Mouse (Mus musculus) large intestine, adult 2 months (tissue): ENCODE measurements around the gene E330009J07Rik. TPM values are rescaled to one million over a fixed set of nuclear protein-coding genes. Genes with fewer than 3 reads are reported as not detected.

Experiments used
- DNase-seq: peaks from one replicate; pipeline ENCODE4 v3.0.0-alpha.2; 2012; ENCODE audit warnings: low read depth, low spot score
- WGBS: fragments of 180-500 bp; shearing (Covaris S2); methylation state at CpG from one replicate; pipeline ENCODE4 v1.1.7; 2018; 5-methylcytosine and 5-hydroxymethylcytosine counted together
- polyA plus RNA-seq: library from polyadenylated mRNA; depleted of rRNA; stranded (reverse); fragments of >200 nt; gene quantifications from 2 replicates; pipeline ENCODE4 v1.2.3, GENCODE M21; 2012

E330009J07Rik gene
- polyA plus RNA-seq, 1 experiment = 2.9 TPM

DNA sequence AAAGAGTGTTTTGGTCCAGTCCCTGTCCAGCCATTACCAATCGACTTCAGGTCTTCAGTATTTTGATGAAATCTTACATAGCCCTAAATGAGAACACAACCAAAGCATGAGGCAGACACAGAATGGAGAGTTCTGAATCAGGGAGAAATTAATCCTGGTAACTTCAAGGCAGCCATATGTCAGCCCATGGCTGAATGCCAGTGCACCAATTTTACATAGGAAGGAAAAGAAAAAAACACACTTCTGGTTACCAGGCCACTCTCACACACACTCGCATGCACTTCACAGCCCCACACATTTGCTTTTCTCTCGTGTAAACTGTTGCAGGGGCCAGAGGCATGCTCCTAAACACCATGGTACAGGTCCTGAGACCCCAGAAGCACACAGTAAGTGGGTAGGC lies 5.1 kb downstream of the E330009J07Rik start:
- no peak for DNase-seq
- 58% methylated on average over 3 of the region's 3 CpGs for WGBS

DNA sequence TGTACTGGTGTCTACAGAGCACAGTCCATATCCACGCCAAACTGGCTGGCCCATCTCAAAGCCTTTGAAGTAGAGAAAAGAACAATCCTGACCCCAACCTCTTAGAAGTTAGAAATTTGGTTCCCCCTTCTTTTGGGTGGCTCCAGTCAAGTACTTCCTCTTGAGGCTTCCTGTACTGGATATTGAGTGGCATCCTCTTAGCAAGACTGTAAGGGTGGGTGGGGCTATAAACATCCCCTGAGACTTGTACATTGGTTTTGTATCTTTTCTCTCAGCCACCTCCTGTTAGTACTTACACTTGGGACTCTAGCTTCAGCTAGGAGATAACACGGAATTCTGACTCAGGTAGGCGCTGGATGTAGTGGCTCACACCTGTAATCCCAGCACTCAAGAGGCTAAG lies 5.7 kb downstream of the E330009J07Rik start:
- WGBS = 90% methylated on average over 3 of the region's 3 CpGs
- DNase-seq = no peak

DNA sequence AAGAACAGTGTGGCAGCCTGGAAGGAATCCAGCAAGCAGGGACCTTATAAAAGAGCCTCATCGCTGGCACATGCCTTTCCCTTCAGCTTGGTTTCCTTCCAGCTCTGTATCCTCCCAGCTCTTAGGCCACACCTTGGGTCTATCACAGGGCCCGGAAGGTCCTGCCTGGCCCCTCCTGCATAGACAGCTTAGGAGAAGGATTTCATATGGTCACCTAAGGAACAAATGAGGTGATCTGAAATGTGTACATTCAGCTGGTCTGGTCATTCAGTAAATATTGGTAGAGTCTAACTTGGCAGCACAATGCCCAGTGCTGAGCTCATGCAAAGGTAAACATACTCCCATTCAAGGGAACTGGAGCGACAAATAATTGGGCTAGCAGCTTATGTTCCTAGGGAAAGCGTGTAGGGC lies 6.4 kb downstream of the E330009J07Rik start:
- DNase-seq = no peak
- 29% methylated on average over 4 of the region's 4 CpGs for WGBS

DNA sequence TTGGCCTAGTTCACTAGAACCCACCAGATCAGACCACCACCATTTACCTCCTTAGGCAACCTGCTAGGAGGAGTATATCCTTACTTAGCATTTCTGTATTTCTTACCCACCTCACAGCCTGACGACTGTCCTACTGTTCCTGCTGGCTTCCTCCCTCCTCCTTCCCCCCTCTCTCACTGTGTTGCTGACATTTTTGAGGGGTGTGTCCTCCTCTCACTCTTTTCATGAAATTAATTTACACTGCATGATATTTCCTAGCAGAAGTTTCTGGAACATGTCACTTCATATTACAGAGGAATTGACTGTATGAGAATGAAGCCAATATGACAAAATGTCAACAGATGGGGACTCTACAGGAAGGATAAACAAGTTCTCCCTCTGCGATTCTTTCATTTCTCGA lies 7.2 kb downstream of the E330009J07Rik start:
- 56% methylated on average over 3 of the region's 3 CpGs for WGBS
- no peak for DNase-seq

DNA sequence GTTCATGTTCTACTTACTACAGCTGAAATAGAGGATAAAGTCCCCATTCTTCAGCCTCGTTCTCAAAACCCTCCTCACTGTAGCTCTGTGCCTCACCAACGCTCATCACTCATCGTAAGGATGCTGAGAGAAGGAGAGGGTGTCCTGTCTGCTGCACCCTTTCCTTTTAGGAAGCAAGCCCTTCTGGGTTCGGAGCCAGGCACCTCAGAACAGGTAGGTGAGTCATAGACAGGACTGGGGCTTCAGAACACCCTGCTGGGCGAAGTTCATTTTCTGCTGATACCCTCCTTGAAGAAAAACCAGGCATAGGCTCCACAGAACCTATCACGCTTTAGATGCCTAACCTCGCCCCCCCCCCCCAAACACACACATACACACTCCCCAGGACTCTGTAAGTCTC lies 8.5 kb downstream of the E330009J07Rik start:
- no peak for DNase-seq
- 84% methylated on average over 7 of the region's 7 CpGs for WGBS

DNA sequence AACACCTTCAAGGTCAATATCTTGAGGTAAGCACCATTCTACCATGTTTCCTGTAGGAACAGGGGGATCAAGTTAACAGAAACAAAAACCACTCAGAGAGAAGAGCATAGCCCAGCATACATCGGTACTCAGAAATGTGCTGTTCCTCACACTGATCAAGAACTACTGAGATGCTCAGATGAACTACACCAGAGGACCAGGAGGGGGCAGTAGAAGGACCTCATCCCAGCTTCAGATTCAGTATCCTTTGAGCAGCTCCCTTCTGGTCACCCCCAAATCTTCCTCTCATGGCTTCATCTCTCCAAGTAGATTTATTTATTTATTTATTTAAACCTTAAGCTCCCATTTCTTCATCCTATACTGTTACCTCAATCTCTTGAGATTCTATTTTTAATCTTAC lies 12.2 kb downstream of the E330009J07Rik start:
- no peak for DNase-seq
- WGBS = 59% methylated on average over 1 of the region's 1 CpGs

DNA sequence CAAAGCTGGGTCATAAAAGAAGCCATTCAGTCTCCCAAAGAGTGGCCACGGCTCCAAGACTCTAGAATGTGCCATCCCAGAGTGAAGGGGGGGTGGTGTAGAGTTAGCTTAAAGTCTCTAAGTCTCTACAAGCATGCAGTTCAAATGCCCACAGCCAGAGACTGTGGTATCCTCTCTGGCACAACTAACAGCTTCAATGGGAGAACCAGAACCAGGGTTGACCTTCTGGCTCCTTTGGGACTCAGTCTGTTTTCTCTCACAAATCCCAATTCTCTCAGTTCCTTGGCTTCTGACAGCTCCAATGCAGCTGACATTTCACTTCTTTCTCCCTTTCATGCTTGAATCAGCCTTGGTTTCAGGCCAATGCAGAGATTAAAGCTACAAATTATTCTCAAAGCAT lies 12.9 kb downstream of the E330009J07Rik start:
- DNase-seq = no peak
- WGBS = 89% methylated on average over 1 of the region's 1 CpGs

DNA sequence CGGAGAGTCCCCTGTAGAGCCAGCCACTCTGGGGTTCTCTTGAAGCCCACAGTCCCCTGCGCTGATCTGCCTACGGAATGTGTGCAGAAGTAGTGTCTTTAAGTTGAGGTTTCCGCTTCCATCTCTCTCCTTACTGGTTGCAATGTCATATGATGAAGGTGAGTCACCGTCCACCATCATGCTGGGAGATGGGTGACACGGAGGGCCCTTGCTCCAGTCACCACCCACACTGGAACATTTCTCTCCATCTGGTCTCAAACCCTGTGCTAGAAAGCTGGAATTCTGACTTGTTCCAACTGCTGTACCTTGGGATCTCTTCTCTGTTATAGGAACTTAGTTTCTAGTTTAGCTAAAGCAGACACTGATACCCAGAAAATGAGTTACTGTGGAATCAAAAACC lies 14.8 kb downstream of the E330009J07Rik start:
- DNase-seq = no peak
- 96% methylated on average over 6 of the region's 6 CpGs for WGBS

DNA sequence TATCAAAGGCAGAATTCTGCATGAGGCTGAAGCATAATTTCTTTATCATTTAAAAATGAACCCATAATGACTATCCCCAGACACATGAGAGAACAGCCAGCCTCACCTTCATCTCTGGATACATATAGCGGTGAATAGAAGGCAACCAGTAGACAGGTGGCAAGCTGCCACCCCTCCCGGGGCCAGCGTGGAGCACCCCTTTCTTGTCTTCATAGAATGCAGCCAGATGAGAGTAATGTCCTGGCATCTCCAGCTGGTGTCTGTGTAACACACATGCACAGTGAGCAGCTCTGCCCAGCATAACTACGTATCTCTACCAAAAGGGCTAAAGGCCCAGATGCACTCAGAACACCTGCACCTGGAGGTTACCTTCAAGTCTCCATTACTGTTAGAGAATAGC lies 17.5 kb downstream of the E330009J07Rik start:
- DNase-seq = no peak
- 96% methylated on average over 4 of the region's 4 CpGs for WGBS

DNA sequence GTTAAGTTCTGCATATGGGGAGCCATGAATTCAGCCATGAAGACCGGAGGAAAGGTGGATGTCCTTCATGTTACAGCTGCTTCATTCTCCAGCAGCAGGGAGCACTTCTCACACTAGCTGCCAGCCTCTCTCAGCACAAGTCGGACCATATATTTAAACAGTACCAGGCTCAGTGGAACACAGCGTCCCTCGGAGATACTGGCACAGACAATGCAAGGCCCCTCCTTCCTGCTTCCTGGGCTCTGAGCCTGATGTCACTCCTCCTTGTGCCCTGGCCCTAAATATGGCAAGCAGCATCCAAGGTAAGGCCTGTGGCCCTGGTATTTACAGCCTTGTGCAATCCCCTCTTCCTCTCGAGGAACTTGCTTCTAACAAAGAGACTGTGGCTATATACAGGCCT lies 20.1 kb downstream of the E330009J07Rik start:
- WGBS = 73% methylated on average over 5 of the region's 5 CpGs
- no peak for DNase-seq

DNA sequence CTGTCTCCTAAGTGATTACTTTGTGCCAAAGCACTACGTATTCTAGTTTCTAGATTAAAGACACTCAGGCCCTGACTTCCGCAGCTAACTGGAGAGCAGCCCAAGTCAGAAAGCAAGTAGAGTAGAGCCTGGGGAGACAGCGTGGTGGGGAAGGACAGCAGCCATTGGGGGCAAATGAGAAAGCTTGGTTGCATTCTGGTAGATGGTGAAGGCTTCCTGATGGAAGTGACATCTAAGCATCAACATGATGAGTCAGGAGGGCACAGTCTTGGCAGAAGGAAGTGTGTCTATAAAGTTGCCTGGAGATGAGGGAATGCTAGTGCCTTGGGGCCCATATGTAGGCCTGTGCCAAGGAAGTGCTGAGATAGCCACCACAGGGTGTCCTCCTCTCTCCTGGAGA lies 22.4 kb downstream of the E330009J07Rik start:
- DNase-seq = no peak
- 94% methylated on average over 3 of the region's 3 CpGs for WGBS

DNA sequence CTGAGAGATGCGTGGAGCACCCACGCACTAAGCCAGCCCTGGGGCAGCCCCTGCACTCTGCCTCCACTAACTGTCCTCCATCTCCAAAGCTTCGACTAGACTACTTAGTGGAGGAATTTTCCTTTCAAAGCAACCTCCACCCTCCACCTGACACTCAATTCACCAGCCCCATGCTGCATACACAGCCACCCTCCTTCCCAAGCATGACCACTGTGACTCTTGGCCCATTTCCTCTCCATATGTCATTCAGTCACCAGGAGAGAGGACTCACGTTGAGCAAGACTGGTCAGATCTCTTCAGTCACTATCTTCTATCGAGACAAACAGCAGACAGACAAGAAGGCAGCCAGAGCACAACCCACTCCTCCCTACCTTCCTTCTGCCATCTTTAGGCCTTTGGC lies 22.9 kb downstream of the E330009J07Rik start:
- 89% methylated on average over 5 of the region's 5 CpGs for WGBS
- no peak for DNase-seq

DNA sequence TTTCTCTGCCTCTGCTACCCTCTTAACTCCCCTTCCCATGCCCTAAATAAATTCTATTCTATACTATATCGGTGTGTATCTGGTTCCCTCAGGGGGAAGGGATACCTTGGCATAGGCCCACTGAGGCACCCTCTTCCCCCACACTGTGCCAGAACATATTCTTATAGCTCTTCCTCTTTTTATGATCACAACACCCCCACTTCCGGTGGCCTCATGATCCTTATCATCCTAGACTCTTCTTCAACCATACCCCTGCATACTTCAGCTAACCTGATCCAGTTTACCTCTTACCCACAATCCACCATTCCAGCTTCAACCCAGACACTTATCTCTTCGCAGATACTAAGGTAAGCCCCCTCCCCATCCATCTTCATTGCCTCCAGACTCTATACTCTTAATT lies 24.9 kb downstream of the E330009J07Rik start:
- 85% methylated on average over 3 of the region's 3 CpGs for WGBS
- DNase-seq = no peak

DNA sequence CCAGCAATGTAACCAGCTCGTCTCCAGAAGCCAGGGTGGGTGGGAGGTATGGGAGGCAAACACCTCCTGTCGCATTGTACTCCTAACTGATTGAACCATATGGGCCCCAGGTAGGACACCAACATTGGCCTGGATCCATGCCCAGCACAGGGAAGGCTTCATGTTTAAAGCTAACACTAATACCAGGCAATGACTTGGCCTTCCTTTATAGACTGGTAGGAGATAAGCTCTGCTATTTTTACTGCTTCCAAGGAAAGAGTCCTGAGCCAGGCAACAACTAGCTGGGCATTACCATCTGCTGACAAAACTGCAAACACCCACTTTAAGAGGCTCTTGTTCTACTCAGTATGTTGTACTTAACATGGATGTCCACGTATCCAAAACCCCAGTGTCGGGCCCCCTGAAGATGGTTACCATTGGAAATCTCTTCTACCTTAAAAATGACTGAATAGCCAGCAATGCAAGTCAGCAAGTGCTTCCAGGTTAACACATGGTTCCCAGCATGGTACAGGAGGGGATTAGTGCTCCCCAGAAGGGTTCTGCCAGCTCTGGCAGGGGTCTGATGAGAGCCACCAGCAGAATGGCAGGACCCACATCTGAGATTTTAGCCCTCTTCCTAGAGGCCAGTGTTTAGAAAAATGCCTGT lies 32.2 kb downstream of the E330009J07Rik start:
- WGBS = 56% methylated on average over 4 of the region's 4 CpGs
- no peak for DNase-seq

DNA sequence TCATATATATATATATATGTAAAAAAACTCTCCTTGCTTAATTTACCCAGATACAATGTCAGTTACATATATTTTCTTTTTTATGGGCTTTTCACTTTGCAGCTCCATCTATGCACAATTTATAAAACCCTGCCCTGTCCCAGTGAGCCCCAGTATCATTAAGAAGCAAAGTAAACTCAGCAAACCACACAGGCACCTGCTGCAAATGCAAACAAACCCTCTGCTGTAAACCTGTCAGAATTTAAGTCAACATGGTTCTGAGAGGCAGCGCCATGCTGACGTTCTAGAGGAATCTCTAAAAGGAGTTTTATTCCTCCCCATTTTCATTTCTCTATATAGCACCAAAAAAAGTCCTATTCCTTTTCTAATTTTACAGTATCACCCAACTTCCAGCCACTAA lies 33.9 kb downstream of the E330009J07Rik start:
- no peak for DNase-seq
- WGBS = 24% methylated on average over 2 of the region's 2 CpGs

DNA sequence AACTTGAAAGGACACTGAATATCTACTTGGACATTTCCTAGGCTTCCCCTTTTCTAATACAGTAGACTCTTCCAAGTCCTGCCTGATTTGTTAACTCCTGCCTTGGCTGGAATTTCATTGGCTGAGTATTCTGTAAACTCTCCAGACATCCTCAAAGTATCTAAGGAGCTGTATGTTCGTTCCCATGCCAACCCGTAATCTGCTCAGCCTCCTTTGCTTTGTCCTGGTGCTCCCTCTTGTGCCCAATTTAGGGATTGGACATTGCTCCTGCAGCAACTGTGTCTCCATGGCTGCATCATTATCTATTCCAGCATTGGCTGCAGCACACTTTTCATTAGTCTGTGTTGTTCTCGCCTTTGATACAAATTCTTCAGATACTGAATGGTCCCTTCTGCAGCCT lies 42.7 kb downstream of the E330009J07Rik start:
- no peak for DNase-seq
- 34% methylated on average over 3 of the region's 3 CpGs for WGBS

DNA sequence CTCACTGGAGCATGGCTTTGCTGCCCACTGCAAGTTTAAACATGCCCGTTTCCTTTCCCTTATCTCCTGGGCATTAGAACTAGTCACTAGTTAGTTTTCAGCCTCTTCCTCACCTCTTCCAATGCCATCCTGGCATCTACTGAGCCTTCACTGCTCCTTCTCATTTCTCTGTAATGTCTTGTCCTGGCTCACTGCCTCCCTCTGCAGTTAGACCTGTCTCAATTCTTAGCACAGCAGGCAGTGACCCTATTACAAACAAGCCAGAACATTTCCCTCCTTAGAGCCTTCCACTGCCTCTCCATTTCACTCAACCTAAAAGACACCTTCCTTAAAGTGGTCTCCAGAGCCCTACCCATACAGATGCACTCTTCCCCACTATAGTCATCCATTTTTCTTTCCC lies 45.0 kb downstream of the E330009J07Rik start:
- WGBS = 91% methylated on average over 1 of the region's 1 CpGs
- no peak for DNase-seq

DNA sequence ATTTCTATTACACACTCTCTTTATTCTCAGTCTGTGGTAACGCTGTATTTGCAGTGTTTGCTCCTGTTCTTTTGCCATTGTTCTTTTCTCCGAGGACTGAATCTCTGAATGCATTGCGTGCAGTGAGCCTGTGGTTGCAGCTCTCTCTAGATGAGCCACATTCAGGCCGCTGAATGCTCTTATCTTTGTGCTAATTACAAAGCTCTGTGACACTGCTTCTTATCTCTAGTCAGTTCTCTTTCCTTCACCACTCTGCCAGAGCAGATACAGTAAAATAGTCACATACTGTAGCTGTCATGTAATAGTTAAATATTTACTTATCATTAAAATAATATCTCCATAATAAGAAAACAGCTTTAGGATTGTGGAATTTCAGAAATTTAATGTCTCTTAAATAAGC lies 47.3 kb downstream of the E330009J07Rik start:
- no peak for DNase-seq
- 78% methylated on average over 4 of the region's 4 CpGs for WGBS

DNA sequence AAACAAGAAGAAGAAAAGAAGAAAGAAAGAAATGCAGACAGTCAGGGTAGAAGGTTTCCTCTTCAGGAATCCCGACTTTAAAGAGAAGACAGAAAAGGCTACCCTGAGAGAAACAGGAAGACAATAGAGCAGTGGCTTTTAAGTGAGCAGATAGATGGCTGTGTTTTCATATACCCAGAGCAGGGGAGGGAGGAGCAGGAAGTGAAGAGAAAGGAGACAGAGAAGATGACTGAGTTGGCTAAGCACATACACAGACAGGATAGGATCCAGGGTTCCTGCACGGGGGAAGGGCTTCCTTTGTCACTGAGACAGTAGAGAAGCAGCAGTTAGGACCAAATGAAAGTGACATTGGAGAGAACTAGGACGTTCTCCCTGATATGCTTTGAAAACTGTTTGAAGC lies 50.3 kb downstream of the E330009J07Rik start:
- 61% methylated on average over 3 of the region's 3 CpGs for WGBS
- DNase-seq = no peak

DNA sequence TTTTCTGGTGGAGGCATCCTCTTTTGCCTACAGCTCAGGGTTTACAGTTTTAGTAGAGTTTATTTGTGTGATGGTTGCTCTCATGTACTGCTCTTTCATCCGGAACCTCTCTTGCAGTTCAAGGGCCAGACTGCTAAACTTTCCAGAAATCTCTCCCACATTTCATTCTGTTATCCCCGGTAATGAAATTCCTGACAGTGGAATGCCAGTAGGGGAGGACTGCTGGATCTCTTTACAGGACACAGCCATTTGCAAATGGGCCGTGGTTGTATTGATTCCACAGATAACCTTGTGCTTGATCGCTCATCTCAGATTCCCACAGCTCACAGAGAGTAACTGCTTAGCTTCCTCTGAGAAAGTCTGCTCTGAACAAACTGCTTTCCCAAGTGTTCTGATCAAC lies 54.0 kb downstream of the E330009J07Rik start:
- no peak for DNase-seq
- WGBS = 85% methylated on average over 4 of the region's 4 CpGs

DNA sequence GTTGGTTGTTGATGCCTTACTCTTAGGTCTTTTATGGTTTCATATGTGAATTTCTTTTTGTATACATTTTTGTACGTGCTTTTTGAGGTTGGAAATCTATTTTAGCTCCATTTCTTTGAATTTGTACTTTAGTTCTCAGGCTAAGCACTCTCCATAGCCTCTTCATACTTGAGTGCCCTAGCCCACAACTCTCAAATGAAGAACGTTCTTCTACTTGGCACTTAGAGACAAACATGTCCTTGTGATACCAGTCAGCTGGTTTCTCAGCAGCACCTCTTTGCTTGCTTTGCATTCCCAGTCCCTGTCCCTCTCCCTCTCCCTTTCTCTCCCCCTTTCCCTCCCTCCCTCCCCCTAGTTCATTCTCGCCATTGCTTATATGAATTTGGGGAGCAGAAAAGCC lies 55.8 kb downstream of the E330009J07Rik start:
- WGBS = 82% methylated on average over 3 of the region's 3 CpGs
- no peak for DNase-seq

DNA sequence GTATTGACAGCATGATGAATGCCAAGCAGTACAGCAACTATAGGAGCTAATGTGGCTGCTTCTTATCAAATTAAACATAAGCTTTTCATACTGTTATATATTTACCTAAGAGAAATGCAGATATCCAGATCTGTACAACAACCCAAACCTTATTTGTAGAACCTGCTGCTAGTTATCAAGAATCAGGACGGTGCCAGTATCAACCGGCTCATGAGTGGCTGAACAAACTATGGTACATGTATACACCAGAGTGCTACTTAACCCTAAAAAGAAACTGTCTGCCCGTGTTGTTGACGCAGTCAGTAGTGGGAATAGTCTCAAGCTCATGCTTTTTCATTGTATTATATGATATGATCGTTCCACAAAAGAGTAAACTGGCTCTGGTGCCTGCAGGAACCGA lies 64.9 kb downstream of the E330009J07Rik start:
- DNase-seq = no peak
- 97% methylated on average over 6 of the region's 6 CpGs for WGBS
